ENCODE assay signal across 16 mouse cellular contexts in genomic region chr6:23360596-23360995, GRCm38 (mm10).
"Had no signal": no experiment of that assay in that cellular context is flagged by ENCODE, and none has a peak within 500 bp of the region (broad histone marks: within the 10 kb centered on the region; RNA-seq: fewer than 3 reads in every experiment).

No protein-coding gene starts in this region.

- H3K4me2 ChIP-seq: lung, embryonic 14.5 days; midbrain, embryonic 12.5 days had no signal

- ATAC-seq: midbrain, embryonic 16.5 days had no signal

- H3K9ac ChIP-seq: lung, embryonic 14.5 days; midbrain, embryonic 12.5 days had no signal

- DNase-seq: lung, adult 18-20 months; lung, embryonic 14.5 days; lung, postnatal 10 days; lung, postnatal 4 days; retina, postnatal 1 day; right cerebral cortex, adult 18-20 months; right cerebral cortex, postnatal 25 days; right cerebral cortex, postnatal 4 days; spleen, adult 18-20 months; thymus, adult 18-20 months; thymus, postnatal 14 days; thymus, postnatal 36 days had no signal

- H3K4me3 ChIP-seq: midbrain, embryonic 10.5 days; midbrain, embryonic 12.5 days; myocyte had no signal

- H3K27me3 ChIP-seq: midbrain, embryonic 12.5 days had no signal

- H3K36me3 ChIP-seq: midbrain, embryonic 10.5 days; midbrain, embryonic 12.5 days had no signal

- H3K9me3 ChIP-seq: midbrain, embryonic 10.5 days; midbrain, embryonic 12.5 days had no signal

- H3K27ac ChIP-seq: midbrain, embryonic 10.5 days; midbrain, embryonic 12.5 days had no signal
